Mouse (Mus musculus) bone marrow macrophage, adult 2 months (primary cell): ENCODE measurements around the gene Ran.

Source experiments
- CTCF ChIP-seq: IDR thresholded peaks from 2 replicates; pipeline ENCODE4 v1.5.1; 2012; ENCODE audit warnings: low read depth, mild to moderate bottlenecking, low read length, moderate library complexity
- POLR2A ChIP-seq: IDR thresholded peaks from 2 replicates; pipeline ENCODE4 v1.6.1; 2012; ENCODE audit warnings: mild to moderate bottlenecking, low read depth, low read length, borderline replicate concordance

GRCm38 (mm10) chr5:129015540-129015939 lies 4.3 kb upstream of the Ran start:
- TF ChIP-seq CTCF (no peak), POLR2A (no peak)
